Mouse (Mus musculus): ENCODE results near the gene Fam49a.

DNA sequence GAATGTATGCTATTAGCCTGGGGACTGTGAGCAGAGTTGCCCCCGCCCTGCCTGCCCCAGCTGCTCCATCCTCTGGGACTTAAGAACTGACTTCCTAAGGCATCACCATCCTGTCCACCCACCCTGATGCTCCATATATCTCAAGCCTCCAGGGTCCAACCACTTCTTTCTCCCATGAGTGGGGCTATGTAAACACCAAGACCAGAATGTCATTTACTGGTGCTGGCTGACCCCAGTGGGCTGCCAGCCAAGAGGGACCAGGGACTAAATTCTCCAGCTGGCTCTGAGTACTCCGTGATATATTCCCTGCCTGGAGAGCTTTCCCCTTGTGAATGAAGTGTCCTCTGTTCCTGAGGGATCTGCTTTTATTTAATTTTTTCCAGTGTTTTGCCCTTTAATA is 37.4 kb downstream of the Fam49a start:
- TF ChIP-seq CTCF (IDR thresholded peaks at IDR 0.05; ENCODE audit: low read depth) (no peak), EP300 (IDR thresholded peaks at IDR 0.05; ENCODE audit: low read depth) (no peak)

Data from liver, postnatal 0 days (tissue).